Mouse (Mus musculus) hindbrain, embryonic 11.5 days (tissue): ENCODE measurements around the gene B4galnt1. TPM values are rescaled to one million over a fixed set of nuclear protein-coding genes. Genes with fewer than 3 reads are reported as not detected.

Experiments
- ATAC-seq: fragments of 200-750 bp; cut with Nextera tagmentation; 2 replicates; pipeline ENCODE4 v1.8.0; 2017; ENCODE audit warnings: mild to moderate bottlenecking, moderate TSS enrichment, moderate library complexity; ENCODE audit not compliant: low FRiP score
- DNase-seq: peaks from one replicate; pipeline ENCODE4 v3.0.0-alpha.2; 2015; ENCODE audit warnings: low spot score
- H3K27ac ChIP-seq: fragments of 300-500 bp; sonication (generic); 2 replicates; pipeline ENCODE4 v1.5.1; 2014; ENCODE audit warnings: mild to moderate bottlenecking, low read depth, low read length
- H3K27me3 ChIP-seq: fragments of 300-500 bp; sonication (generic); 2 replicates; pipeline ENCODE4 v1.6.1; 2014; ENCODE audit warnings: mild to moderate bottlenecking, low read length, moderate library complexity, mixed read lengths; ENCODE audit not compliant: control insufficient read depth, insufficient read depth
- H3K36me3 ChIP-seq: fragments of 300-500 bp; sonication (generic); 2 replicates; pipeline ENCODE4 v1.6.1; 2014; ENCODE audit warnings: mild to moderate bottlenecking, low read length, moderate library complexity, mixed read lengths; ENCODE audit not compliant: control insufficient read depth, insufficient read depth
- H3K4me1 ChIP-seq: fragments of 300-500 bp; sonication (generic); replicated peaks from 2 replicates; pipeline ENCODE4 v1.6.1; 2014; ENCODE audit warnings: low read length, mixed read lengths; ENCODE audit not compliant: control insufficient read depth, insufficient read depth
- H3K4me2 ChIP-seq: fragments of 300-500 bp; sonication (generic); replicated peaks from 2 replicates; pipeline ENCODE4 v1.6.1; 2014; ENCODE audit warnings: mild to moderate bottlenecking, low read depth, low read length
- H3K4me3 ChIP-seq: fragments of 300-500 bp; sonication (generic); 2 replicates; pipeline ENCODE4 v1.5.1; 2014; ENCODE audit warnings: low read depth, low read length
- H3K9ac ChIP-seq: fragments of 300-500 bp; sonication (generic); 2 replicates; pipeline ENCODE4 v1.6.1; 2014; ENCODE audit warnings: low read depth, low read length
- H3K9me3 ChIP-seq: fragments of 300-500 bp; sonication (generic); 2 replicates; pipeline ENCODE4 v1.6.1; 2016; ENCODE audit warnings: low read length; ENCODE audit not compliant: control insufficient read depth
- WGBS: fragments of 180-500 bp; shearing (Covaris S2); extraction: QIAGEN DNeasy Blood & Tissue Kit; methylation state at CpG from one replicate; pipeline ENCODE4 v1.1.7; 2014; 5-methylcytosine and 5-hydroxymethylcytosine counted together
- polyA plus RNA-seq: library from polyadenylated mRNA; unstranded; fragments of >200 nt; fragmentation: Nextera tagmentation; extraction: Ambion mirVana; gene quantifications from 2 replicates; pipeline ENCODE4 v1.2.1, GENCODE M21; 2014

Gene B4galnt1
- polyA plus RNA-seq, 1 experiment from 2014 or later = 12.4 TPM

DNA sequence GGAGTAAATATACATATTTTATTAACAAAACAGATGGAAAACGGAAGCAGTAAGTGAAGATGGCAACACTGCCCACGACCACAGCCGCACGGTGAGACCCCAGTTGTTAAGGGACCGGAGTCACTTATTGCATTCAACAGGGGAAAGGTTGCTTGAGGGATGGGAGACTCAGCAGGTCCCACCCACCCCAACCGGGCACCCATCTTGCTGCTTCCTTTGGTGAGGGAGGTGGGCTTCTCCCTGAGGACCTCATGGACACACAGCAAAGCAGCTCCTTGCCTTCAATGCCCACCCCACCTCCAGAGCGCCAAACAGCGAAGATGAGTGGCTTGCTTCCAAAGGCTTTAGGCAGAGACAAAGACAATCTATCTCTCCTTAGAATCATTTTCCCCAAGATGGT, 32.1 kb downstream of the B4galnt1 start:
- ATAC-seq (no peak), DNase-seq (no peak)
- Histone ChIP-seq H3K27ac (no peak overlapping the region), H3K36me3 (0 out of 2 replicates have a peak, but pooled peaks cover 3% of the 10 kb centered on the region), H3K27me3 (no peaks in the 10 kb centered on the region), H3K9ac (no peak overlapping the region), H3K4me2 (no peak overlapping the region), H3K4me3 (no peak overlapping the region), H3K4me1 (0 out of 2 replicates have a peak, but pooled peaks cover 8% of the 10 kb centered on the region), H3K9me3 (no peaks in the 10 kb centered on the region)
- WGBS = 93% methylated on average over 8 of the region's 8 CpGs

GRCm38 (mm10) chr10:127197505-127198110, 32.6 kb downstream of the B4galnt1 start:
- Histone ChIP-seq H3K27me3 (no peaks in the 10 kb centered on the region), H3K9ac (no peak overlapping the region), H3K4me3 (no peak overlapping the region), H3K4me2 (no peak overlapping the region), H3K9me3 (no peaks in the 10 kb centered on the region), H3K27ac (no peak overlapping the region), H3K36me3 (0 out of 2 replicates have a peak, but pooled peaks cover under 1% of the 10 kb centered on the region), H3K4me1 (0 out of 2 replicates have a peak, but pooled peaks cover 8% of the 10 kb centered on the region)
- ATAC-seq = no peak
- 84% methylated on average over 11 of the region's 11 CpGs for WGBS
- DNase-seq = no peak

- Histone ChIP-seq H3K4me2 (no peak overlapping the region), H3K9me3 (no peaks in the 10 kb centered on the region), H3K36me3 (no peaks in the 10 kb centered on the region), H3K9ac (no peak overlapping the region), H3K27ac (no peak overlapping the region), H3K27me3 (no peaks in the 10 kb centered on the region), H3K4me3 (no peak overlapping the region), H3K4me1 (0 out of 2 replicates have a peak, but pooled peaks cover 8% of the 10 kb centered on the region)
- 81% methylated on average over 2 of the region's 2 CpGs for WGBS
- DNase-seq (no peak), ATAC-seq (no peak)
Observed at GRCm38 (mm10) chr10:127198492-127198891, 33.5 kb downstream of the B4galnt1 start.

GRCm38 (mm10) chr10:127199068-127199467, 34.0 kb downstream of the B4galnt1 start:
- Histone ChIP-seq H3K4me1 (0 out of 2 replicates have a peak, but pooled peaks cover 8% of the 10 kb centered on the region), H3K36me3 (no peaks in the 10 kb centered on the region), H3K9ac (no peak overlapping the region), H3K9me3 (no peaks in the 10 kb centered on the region), H3K4me2 (no peak overlapping the region), H3K27ac (no peak overlapping the region), H3K4me3 (no peak overlapping the region), H3K27me3 (no peaks in the 10 kb centered on the region)
- 68% methylated on average over 5 of the region's 5 CpGs for WGBS
- DNase-seq (no peak), ATAC-seq (no peak)

- DNase-seq = no peak
- H3K9ac ChIP-seq = no peak overlapping the region
- H3K4me1 ChIP-seq = 0 out of 2 replicates have a peak, but pooled peaks cover 7% of the 10 kb centered on the region
- ATAC-seq = no peak
- H3K9me3 ChIP-seq = no peaks in the 10 kb centered on the region
- H3K27ac ChIP-seq = no peak overlapping the region
- H3K27me3 ChIP-seq = no peaks in the 10 kb centered on the region
- 85% methylated on average over 11 of the region's 11 CpGs for WGBS
- H3K4me3 ChIP-seq = no peak overlapping the region
- H3K36me3 ChIP-seq = no peaks in the 10 kb centered on the region
- no peak overlapping the region for H3K4me2 ChIP-seq
Observed at GRCm38 (mm10) chr10:127199474-127199873, 34.4 kb downstream of the B4galnt1 start.

DNA sequence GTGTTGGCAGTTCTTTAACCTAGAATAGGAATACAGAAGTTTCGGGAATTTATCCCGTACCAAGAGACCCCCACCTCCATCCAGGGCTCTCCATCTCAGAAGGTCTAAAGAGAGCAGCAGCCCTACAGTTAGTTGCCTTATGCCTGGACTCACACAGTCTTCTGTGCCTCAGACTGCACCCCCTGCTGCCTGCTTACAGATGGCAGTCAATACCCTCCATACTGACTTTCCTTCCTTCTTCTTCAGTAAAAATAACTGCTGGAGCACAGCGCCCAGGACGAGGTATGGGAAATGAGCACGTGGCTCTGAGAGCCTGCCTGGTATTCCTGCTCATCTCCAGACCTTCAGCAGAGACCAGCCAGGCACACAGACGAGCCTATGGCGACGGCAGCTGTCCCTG, 35.3 kb downstream of the B4galnt1 start:
- Histone ChIP-seq H3K27ac (no peak overlapping the region), H3K9ac (no peak overlapping the region), H3K4me2 (no peak overlapping the region), H3K36me3 (no peaks in the 10 kb centered on the region), H3K9me3 (no peaks in the 10 kb centered on the region), H3K27me3 (no peaks in the 10 kb centered on the region), H3K4me3 (no peak overlapping the region), H3K4me1 (0 out of 2 replicates have a peak, but pooled peaks cover 3% of the 10 kb centered on the region)
- 85% methylated on average over 8 of the region's 8 CpGs for WGBS
- ATAC-seq (no peak), DNase-seq (no peak)

GRCm38 (mm10) chr10:127203106-127203505, 38.1 kb downstream of the B4galnt1 start:
- 97% methylated on average over 3 of the region's 3 CpGs for WGBS
- H3K4me2 ChIP-seq = no peak overlapping the region
- 0 out of 2 replicates have a peak, but pooled peaks cover 4% of the 10 kb centered on the region for H3K36me3 ChIP-seq
- H3K27me3 ChIP-seq = no peaks in the 10 kb centered on the region
- no peaks in the 10 kb centered on the region for H3K4me1 ChIP-seq
- no peak for ATAC-seq
- H3K27ac ChIP-seq = no peak overlapping the region
- H3K9ac ChIP-seq = no peak overlapping the region
- H3K9me3 ChIP-seq = no peaks in the 10 kb centered on the region
- H3K4me3 ChIP-seq = no peak overlapping the region
- no peak for DNase-seq

GRCm38 (mm10) chr10:127204589-127204988, 39.6 kb downstream of the B4galnt1 start:
- no peak for ATAC-seq
- DNase-seq = no peak
- Histone ChIP-seq H3K36me3 (0 out of 2 replicates have a peak, but pooled peaks cover 4% of the 10 kb centered on the region), H3K4me1 (no peaks in the 10 kb centered on the region), H3K4me2 (no peak overlapping the region), H3K4me3 (no peak overlapping the region), H3K27me3 (no peaks in the 10 kb centered on the region), H3K9me3 (no peaks in the 10 kb centered on the region), H3K9ac (no peak overlapping the region), H3K27ac (no peak overlapping the region)
- 94% methylated on average over 5 of the region's 5 CpGs for WGBS

DNA sequence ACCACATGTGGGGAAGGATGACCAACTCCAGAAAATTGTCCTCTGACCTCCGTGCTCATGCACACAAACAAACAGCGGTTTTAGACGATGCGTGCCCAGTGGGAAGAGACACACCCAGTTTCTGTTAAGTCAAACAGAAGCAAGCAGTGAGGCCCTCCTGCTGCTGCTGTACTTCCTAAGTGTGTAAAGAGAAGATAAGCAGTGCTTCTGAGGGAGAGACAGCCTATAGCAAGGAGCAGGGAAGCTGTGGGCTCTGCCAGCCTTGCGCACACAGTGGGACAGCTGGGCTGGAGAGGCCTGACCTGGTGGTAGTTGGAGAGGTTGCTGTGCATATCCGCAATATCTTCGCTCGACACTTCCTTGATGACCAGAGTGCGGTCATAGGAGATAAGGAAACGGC, 40.3 kb downstream of the B4galnt1 start:
- Histone ChIP-seq H3K9me3 (no peaks in the 10 kb centered on the region), H3K36me3 (0 out of 2 replicates have a peak, but pooled peaks cover 4% of the 10 kb centered on the region), H3K27me3 (no peaks in the 10 kb centered on the region), H3K27ac (no peak overlapping the region), H3K4me2 (no peak overlapping the region), H3K4me3 (no peak overlapping the region), H3K4me1 (no peaks in the 10 kb centered on the region), H3K9ac (no peak overlapping the region)
- DNase-seq (no peak), ATAC-seq (no peak)
- 89% methylated on average over 10 of the region's 10 CpGs for WGBS
